ENCODE assay signal across 9 mouse cellular contexts in the genomic region with DNA sequence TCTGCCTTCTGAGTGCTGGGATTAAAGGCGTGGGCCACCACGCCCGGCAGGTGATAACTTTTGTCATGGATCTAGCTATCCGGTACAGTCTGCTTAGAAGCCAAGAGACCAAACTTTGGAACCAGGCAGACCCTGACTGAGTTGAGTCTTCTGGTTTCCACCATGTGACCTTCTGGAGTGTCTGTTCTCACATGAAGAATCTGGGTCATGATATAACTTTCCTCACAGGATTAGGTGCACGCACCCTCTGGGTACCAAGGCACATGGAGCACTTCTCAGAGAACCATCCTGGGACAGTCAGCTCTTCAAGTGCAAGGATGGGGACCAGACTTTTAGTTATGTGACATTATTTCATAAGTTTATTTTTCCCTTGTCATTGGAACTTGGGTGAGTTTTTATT. TPM values are rescaled to one million over a fixed set of nuclear protein-coding genes. Genes with fewer than 3 reads are reported as not detected.
DNase-seq lines count a peak whose midpoint lies in the region; ATAC-seq and TF ChIP-seq lines count a peak whose summit lies in the region.
"Had no signal": no experiment of that assay in that cellular context is flagged by ENCODE, and none has a peak within 500 bp of the region (broad histone marks: within the 10 kb centered on the region; RNA-seq: fewer than 3 reads in every experiment).

No protein-coding gene starts in this region.

- WGBS in lung, embryonic 14.5 days: 82% methylated on average over 5 of the region's 5 CpGs
- WGBS in forebrain, embryonic 10.5 days: 86% methylated on average over 5 of the region's 5 CpGs
- 88% methylated on average over 5 of the region's 5 CpGs for WGBS in limb, embryonic 11.5 days
- WGBS in neural tube, embryonic 15.5 days: 91% methylated on average over 5 of the region's 5 CpGs

- H3K4me2 ChIP-seq in lung, embryonic 14.5 days: peak overlapping the region; percentile 86
- peak overlapping the region; percentile 83; the same call in 1 of the 2 replicates for H3K4me2 ChIP-seq in limb, embryonic 11.5 days (ENCODE audit: low read depth, severe bottlenecking)
- H3K4me2 ChIP-seq in neural tube, embryonic 15.5 days: peak overlapping the region; percentile 93

- ATAC-seq in lung, embryonic 14.5 days (ENCODE audit: insufficient read depth): no peak
- ATAC-seq in limb, embryonic 11.5 days (ENCODE audit: insufficient number of reproducible peaks, low FRiP score, low TSS enrichment, low read depth): no peak
- no peak for ATAC-seq in neural tube, embryonic 15.5 days (ENCODE audit: low FRiP score)

- no peaks in the 10 kb centered on the region for H3K27me3 ChIP-seq in lung, embryonic 14.5 days (ENCODE audit: insufficient read depth, low read length)
- H3K27me3 ChIP-seq in forebrain, embryonic 10.5 days (ENCODE audit: poor library complexity, severe bottlenecking): no peaks in the 10 kb centered on the region
- H3K27me3 ChIP-seq in limb, embryonic 11.5 days (ENCODE audit: control insufficient read depth, insufficient read depth, low read length): no peaks in the 10 kb centered on the region
- H3K27me3 ChIP-seq in neural tube, embryonic 15.5 days (replicated peaks): no peaks in the 10 kb centered on the region

- H3K4me1 ChIP-seq in lung, embryonic 14.5 days (ENCODE audit: insufficient read depth): peaks cover 28% of the 10 kb centered on the region
- peaks cover 58% of the 10 kb centered on the region for H3K4me1 ChIP-seq in forebrain, embryonic 10.5 days
- peaks cover 20% of the 10 kb centered on the region for H3K4me1 ChIP-seq in limb, embryonic 11.5 days (ENCODE audit: control insufficient read depth, insufficient read depth, low read length)
- peaks cover 55% of the 10 kb centered on the region for H3K4me1 ChIP-seq in neural tube, embryonic 15.5 days

- H3K36me3 ChIP-seq in lung, embryonic 14.5 days (ENCODE audit: insufficient read depth): no peaks in the 10 kb centered on the region
- peaks cover 13% of the 10 kb centered on the region for H3K36me3 ChIP-seq in forebrain, embryonic 10.5 days (replicated peaks)
- no peaks in the 10 kb centered on the region for H3K36me3 ChIP-seq in limb, embryonic 11.5 days (ENCODE audit: control insufficient read depth, insufficient read depth, low read length)
- H3K36me3 ChIP-seq in neural tube, embryonic 15.5 days: no peaks in the 10 kb centered on the region

- intact Hi-C loops in left cerebral cortex, adult 2 months (cut with DNase I): no loop called here

- no peaks in the 10 kb centered on the region for H3K9me3 ChIP-seq in lung, embryonic 14.5 days (ENCODE audit: low read depth, low read length)
- peaks cover 2% of the 10 kb centered on the region; the same call in 1 of the 2 replicates for H3K9me3 ChIP-seq in forebrain, embryonic 10.5 days
- H3K9me3 ChIP-seq in limb, embryonic 11.5 days (ENCODE audit: control insufficient read depth, low read length): no peaks in the 10 kb centered on the region
- H3K9me3 ChIP-seq in neural tube, embryonic 15.5 days (replicated peaks): no peaks in the 10 kb centered on the region

- peak overlapping the region; percentile 87 for H3K4me3 ChIP-seq in lung, embryonic 14.5 days (ENCODE audit: low read depth, low read length)
- peak overlapping the region; percentile 82 for H3K4me3 ChIP-seq in forebrain, embryonic 10.5 days
- peak overlapping the region; percentile 82; the same call in 1 of the 2 replicates for H3K4me3 ChIP-seq in limb, embryonic 11.5 days (ENCODE audit: low read depth, low read length)
- H3K4me3 ChIP-seq in neural tube, embryonic 15.5 days (replicated peaks): peak overlapping the region; percentile 62; the same call in 1 of the 2 replicates
- no peak overlapping the region for H3K4me3 ChIP-seq in left cerebral cortex, adult 2 months

- H3K27ac ChIP-seq in lung, embryonic 14.5 days (ENCODE audit: low read depth): peak overlapping the region; percentile 98; the same call in 1 of the 2 replicates
- H3K27ac ChIP-seq in forebrain, embryonic 10.5 days: peak overlapping the region; percentile 98; the same call in 1 of the 2 replicates
- H3K27ac ChIP-seq in limb, embryonic 11.5 days (replicated peaks; ENCODE audit: low read depth, low read length): 0 out of 2 replicates have a peak overlapping the region, but pooled peaks have one; percentile 89
- H3K27ac ChIP-seq in neural tube, embryonic 15.5 days (replicated peaks): no peak overlapping the region
- no peak overlapping the region; the same call in 1 of the 2 replicates for H3K27ac ChIP-seq in left cerebral cortex, adult 2 months

- H3K9ac ChIP-seq in lung, embryonic 14.5 days: peak overlapping the region; percentile 100
- H3K9ac ChIP-seq in limb, embryonic 11.5 days (ENCODE audit: low read length): no peak overlapping the region
- H3K9ac ChIP-seq in neural tube, embryonic 15.5 days (replicated peaks): no peak overlapping the region

- no peak for TF ChIP-seq CTCF in lung, embryonic 14.5 days (IDR thresholded peaks at IDR 0.05; ENCODE audit: low read depth)
- TF ChIP-seq CTCF in left cerebral cortex, adult 2 months (IDR thresholded peaks at IDR 0.05): no peak

- DNase-seq in lung, embryonic 14.5 days: no peak
- no peak for DNase-seq in lung, postnatal 36 days
- no peak for DNase-seq in forebrain, embryonic 10.5 days (ENCODE audit: extremely low spot score, low spot score)
- no peak for DNase-seq in limb, embryonic 11.5 days (ENCODE audit: low spot score)
- no peak for DNase-seq in Muller cell, postnatal 12 days (ENCODE audit: inconsistent ontology term)
- DNase-seq in left cerebral cortex, adult 2 months (ENCODE audit: extremely low spot score in 1 of 2, low spot score in 2 of 2): no peak
- no peak for DNase-seq in left cerebral cortex, adult 8-10 months (ENCODE audit: low spot score in 2 of 2)

RNA-seq across cellular contexts. Expression of a gene that starts 51.4 kb away (rescaled TPM):
- polyA plus RNA-seq in lung, embryonic 14.5 days (2014; fragmentation: Nextera tagmentation; extraction: Ambion mirVana): 0.12 TPM in 1 of 2 replicates, not detected in the other
- polyA plus RNA-seq in forebrain, embryonic 10.5 days (2016; fragmentation: Nextera tagmentation; extraction: Ambion mirVana): 0.09 and 0.14 TPM in 2 replicates
- 0.09 and 0.31 TPM in 2 replicates for polyA plus RNA-seq in limb, embryonic 11.5 days (2014; fragmentation: Nextera tagmentation; extraction: Ambion mirVana)
- 0.23 TPM in 1 of 2 replicates, not detected in the other for polyA plus RNA-seq in neural tube, embryonic 15.5 days (2015; fragmentation: Nextera tagmentation; extraction: Ambion mirVana)
- not detected for total RNA-seq in left cerebral cortex, adult 2 months (2021)
- total RNA-seq in left cerebral cortex, adult 8-10 months (2022): not detected
- polyA plus RNA-seq: large intestine, adult 2 months had no signal

Comparison
In these comparisons a context has a peak if more than half of its experiments do, and no peak if none do; other contexts are left out.
1. H3K27ac ChIP-seq: peak in lung, embryonic 14.5 days (single experiment), forebrain, embryonic 10.5 days (single experiment) and limb, embryonic 11.5 days (single experiment); none in neural tube, embryonic 15.5 days (single experiment) and left cerebral cortex, adult 2 months (single experiment).
2. Peak in every context shown above with its lines, with median percentiles within 50 percentile points of each other: H3K4me2 ChIP-seq.